Mouse (Mus musculus) thymus, postnatal 25 days (tissue): ENCODE measurements around the gene Hk1.

Experiments used
- DNase-seq: peaks from one replicate; pipeline ENCODE4 v3.0.0; 2022

Hk1 gene

DNA sequence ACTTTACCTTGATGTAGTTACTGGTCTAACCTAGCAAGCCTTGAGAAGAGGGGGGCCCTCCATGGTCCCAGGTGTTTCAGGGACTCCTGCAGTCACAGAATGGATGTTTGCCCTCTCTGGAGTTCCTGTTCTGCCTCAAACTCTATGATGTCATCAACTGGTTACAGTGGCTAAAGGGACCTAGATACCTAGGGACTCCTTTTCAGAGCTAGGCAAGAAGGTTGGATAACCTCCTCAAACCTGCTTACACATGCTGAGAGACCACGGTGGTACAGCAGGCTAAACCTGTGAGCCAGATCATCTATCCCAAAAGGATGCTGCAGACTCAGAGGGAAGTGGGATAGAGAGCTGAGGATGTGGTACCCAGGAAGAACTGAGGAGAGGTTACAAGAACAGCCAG lies at the start of gene Hk1:
Gene Hk1, minus strand, starts transcription at position 101 of the 400 bp plus-strand sequence.
- DNase-seq, result no peak

DNA sequence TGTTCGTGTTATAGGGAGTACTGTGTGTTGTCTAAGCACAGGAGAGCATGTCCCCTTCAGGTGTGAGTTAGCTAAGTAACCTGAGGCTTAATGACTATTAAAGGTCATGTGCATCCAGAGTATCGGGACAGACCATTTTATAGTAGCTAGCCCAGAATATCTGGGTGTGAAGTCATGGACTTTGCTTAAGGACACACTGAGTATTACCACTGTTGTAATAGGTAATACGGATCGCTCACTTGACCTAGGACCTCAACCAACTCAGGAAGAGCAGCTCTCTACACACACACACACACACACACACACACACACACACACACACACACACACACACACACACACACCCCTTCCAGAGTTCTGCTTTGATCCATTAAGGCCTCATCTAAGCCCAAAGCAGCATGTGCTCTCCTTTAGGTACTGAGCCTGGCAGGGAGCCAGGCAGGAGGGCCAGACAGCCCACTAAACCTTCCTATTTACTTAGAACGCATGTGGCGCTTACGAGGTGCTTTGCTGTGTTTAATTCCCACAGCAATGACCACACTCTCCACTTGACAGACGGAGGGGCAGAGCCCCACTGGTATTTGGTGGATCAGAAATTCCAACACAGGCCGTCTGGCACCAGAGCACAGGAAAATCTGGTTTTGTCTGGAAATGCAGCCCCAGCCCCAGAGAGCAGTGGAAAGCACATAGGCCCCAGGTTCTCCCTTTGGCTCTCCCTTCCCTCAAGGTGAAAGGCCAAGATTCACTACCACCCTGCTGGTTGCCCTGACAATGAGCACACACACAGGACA lies 45.6 kb upstream of the Hk1 start:
- no peak for DNase-seq

DNA sequence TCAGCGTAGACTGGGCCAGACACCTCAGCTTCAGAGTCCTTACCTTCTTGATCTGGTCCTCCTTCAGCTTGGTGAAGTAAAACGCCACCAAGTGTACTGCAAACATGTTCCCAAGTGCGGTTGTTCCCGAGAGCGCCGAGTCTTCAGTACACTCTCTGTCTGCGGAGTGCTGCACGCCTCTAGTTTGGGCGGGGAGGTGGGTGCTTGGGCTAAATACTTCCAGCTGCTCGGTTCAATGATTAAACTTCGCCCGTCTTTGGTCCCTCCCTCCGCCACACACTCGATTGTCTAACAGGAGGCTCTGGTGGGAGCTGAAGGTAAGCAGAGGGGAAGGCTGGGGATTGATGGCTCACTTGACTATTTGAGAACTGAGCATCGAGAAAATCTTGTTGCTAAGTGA lies 42.5 kb upstream of the Hk1 start, which contains the start of gene Hkdc1:
Gene Hkdc1, minus strand, starts transcription at position 237 of the 400 bp plus-strand sequence.
- no peak for DNase-seq

DNA sequence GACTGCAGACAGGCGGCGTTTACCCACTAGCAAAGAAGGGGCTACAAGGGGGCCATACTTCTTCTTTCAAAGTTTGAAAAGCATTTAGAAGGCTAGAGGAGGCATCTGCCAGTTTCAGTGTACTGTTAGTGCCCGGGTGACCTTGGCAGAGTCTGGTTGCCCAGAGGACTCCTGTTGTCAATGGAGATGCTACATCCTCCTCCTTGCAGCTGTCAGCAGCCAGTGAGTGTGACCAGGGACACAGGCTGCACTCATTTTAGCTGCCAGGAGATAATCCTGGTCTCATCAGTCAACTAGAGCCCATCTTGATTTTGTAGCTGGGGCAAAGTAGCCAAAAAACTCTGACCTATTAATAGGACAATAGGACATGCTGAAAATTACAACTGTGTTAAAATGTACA lies 41.4 kb upstream of the Hk1 start:
- DNase-seq, result no peak

DNA sequence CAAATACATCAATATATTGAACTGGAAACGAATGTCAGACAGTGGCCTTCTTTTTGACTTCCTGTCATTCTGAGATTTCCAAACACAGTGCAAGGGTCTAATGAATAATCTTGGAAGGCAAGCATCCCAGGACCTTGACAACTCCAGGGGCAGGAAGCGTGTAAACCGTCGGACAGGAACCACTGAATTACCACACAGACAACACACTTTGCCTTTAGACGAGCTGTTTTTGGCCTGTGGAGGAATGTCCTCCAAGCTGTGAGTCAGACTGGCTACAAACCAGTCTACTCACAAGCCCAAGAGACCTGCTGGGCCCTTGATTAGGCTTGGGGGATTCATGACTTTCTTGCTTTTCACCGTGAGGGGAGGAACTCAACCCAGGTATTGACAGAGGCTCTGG lies 40.7 kb upstream of the Hk1 start:
- no peak for DNase-seq

DNA sequence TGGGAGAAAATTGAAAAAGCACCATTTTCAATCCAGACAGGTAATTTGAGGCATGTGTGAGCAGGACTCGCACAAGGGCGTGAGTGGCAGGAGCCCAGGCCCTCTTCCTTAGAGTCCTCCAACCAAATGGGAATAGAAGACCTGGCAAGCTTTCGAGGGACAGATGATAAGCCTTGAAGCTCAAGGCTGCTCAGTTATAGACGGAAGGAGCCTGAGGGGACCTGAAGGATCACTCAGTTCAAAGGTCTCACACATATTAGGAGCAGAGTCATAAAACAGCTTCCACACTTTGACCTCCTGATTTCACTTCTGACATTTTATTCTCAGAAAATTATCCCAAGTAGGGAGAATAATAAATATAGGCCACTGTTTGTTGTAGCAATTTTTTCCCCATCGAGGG lies 39.7 kb upstream of the Hk1 start:
- DNase-seq, result no peak

DNA sequence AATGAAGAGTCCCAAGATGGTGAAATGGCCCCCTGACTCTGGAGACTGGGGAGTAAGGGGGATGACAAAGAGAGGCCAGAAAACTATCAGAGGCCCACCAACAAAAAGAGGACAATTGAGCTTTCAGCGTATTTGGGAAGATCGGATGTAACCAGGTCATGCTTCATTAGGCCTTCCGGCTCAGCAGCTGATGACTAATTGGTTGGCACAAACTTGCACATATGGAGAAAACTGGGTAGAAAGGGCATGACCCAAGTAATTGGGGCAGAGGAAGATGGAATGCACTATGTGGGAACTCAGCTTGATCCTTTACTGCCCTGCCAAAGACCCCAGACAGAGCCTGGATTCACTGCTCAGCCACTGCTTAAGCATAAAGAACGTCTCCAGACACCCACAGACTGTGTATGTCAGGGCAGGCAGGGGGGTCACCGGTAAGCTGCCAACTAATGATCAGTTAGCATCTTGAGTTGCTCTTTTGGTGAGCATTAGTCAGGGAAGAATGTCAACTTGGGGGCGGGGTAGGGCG lies 39.2 kb upstream of the Hk1 start:
- DNase-seq, result no peak

DNA sequence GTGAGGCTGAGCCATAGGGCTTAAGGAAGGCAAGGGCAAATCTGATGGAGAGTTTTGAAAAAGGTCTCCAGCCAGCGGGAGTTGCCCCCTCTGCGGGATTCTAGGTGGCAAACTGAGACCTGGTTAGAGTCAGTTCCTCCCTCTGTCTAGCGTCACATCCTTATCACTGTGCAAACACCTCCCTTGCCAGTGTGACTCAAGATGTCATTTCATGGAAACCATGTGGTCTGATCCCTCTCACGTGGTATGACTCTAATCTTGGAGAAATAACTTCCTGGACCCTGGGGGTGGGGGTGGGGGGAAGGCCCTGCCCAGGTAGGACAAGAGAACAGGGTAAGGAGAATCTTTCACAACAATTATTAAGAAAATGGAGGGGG lies 33.9 kb upstream of the Hk1 start:
- DNase-seq, result no peak

DNA sequence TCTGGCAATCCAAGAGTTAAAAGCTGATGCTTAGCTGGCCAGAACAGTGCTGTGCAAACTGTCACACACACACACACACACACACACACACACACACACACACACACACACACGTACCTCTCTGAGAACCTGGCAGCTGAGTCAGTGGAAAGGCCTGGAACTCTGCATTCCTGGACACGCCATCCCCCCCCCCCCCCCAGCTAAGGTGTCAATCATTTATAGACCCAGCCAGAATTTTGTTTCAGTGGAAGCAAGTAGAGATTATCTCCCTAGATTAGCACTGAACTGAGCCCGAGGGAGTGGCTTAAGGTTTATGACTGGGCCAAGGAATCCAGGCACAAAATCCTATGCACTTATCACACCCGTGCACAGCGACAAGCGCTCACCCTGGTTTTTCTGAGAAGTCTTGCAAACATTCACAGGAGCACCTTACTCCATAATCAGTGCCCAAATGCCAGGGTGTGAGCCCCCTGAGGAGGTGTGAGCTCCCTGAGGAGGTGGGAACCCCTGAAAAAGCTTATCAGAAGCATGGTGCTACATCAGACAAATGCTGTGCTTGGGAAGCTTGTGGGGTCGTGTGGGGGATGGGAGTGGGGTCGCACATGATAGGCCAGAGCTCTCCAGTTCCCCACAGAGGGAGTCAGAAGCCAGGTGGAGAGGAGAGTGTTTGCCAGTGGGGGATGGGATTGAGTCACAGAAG lies 33.3 kb upstream of the Hk1 start:
- DNase-seq, result no peak

DNA sequence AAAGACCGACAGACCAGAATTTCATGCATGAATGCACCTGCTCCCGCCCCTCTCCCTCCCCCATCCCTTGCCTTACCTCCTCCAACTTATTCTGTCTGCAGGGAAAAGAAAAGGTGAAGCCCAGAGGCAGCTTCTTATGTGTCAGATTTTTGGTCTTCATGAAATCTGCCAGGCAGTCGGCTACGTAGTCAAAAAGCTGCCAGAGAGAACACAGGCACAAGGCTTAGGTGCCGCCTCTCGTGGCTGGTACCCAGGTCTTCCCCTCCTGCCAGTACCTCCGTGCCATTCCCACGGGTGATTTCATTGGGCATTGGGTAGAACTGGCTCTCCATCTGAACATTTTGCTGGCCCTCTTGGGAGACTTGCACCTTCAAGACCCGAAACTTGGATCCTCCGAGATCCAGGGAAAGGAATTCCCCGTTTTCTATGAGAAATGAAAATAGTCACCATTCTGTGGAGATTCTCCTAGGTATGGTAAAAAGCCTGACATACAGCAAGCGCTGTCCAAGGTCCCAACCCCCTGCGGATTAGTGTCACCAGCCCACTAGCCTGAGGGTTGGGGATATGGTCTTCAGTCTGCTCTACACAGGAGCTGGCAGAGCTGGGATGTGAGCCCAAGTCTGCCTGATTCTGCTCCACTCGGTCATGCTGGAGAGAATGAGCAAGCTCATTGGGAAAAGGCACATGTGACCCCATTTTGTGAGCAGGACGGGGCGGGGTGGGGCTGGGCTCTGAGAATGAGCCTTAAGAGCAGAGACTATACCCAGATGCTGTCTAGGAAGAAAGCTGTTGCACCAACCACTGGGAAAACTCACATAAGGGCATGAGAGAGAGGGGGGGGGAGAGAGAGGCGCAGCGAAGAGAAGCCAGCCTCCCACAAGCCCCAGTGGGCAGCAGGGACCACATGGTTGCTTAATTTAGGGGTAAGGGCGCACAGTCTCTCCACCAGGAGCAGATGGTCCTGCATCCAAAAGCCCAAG lies 32.0 kb upstream of the Hk1 start:
- DNase-seq, result no peak

DNA sequence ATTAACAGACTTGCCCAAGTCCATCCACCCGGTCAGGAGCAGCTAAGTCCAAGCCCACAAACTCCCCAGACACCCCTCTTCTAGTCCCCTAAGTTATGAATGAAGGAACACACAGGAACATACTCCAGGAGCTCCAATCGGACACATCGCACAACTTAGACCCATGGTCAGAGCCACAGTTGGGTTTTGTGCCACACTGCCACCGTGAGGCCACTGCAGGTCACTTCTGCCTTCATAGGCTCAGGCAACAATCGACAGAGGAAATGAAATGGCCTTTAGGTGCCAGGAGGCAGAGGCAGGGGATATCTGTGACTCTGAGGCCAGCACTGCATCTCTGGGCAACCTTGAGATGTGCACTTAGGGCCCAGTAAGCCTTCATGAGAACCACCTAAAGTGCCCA lies 31.2 kb upstream of the Hk1 start:
- peak; percentile 61 for DNase-seq

DNA sequence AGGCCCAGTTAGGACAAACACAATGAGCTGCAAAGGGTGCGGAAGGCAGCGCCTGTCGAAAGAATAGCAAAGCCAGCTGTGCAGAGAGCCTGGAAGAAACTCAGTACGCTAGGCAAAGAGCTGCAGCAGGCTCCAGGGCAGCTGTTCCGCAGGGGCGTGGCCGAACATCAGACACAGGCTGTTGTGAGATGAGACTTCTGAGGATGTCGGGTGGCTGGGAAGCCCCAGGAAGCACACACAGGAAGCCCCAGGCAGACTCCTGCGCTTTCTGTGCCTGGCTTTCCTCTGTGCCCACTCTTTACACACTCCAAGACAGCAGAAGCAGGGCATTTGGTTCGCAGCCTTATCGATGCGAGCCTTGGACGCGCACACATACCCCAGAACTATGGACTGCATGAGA lies 25.2 kb upstream of the Hk1 start:
- DNase-seq, result peak; percentile 69

DNA sequence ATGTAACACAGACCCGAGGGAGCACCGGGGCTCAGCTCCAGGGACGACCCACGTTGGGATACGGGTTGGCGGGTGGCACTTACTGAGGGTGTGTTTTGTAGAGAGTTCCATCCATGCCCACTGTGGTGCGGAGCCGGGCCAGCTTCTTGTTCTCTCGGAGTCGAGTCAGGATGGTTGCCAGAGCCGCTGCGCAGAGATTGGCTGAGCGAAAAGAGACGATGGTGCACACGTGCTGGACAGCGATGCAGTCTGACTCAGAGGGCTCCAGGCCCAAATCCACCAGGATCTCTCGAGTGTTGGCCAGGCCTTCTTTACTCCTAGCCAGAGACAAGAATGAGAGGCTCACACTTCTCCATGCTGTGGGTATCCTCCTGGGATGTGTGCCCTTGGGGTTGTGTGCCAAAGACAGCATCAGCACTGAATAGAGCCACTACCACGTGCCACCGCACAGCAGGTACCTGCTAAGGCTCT lies 22.0 kb upstream of the Hk1 start:
- no peak for DNase-seq

DNA sequence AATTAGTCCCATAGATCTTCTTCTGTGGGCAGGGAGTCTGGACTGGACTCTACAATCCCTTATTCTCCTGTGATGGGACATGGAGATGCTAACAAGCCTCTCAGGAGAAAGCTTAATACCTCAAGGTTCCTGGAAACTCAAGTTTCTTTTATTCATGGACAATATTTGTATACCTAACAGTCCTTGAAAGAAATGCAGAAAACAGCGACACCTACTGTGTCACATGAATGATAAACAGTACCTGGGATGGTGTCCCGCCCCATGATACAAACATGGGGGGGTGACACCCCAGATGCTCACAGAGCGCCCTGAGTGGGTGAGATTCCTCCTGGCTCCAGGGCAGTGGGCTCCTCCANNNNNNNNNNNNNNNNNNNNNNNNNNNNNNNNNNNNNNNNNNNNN lies 3.3 kb upstream of the Hk1 start:
- no peak for DNase-seq

DNA sequence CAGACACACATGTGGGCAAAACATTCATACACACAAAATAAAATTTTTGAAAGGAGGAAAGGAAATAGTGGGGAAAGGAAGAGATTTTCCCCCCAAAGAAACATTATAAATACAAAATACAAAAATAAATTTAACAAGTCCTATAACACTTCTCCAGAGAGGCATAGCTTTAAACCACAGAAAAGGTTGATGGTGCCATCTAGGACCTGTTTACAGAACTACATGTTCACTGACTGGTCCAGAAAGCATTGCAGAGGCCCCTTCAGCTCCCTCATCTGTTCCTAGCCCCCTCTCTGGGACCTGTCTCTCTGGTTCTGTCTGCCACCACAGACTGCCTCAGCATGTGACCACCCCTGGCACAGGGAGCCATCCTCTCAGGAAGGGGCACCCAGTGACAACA lies 1.2 kb upstream of the Hk1 start:
- no peak for DNase-seq

DNA sequence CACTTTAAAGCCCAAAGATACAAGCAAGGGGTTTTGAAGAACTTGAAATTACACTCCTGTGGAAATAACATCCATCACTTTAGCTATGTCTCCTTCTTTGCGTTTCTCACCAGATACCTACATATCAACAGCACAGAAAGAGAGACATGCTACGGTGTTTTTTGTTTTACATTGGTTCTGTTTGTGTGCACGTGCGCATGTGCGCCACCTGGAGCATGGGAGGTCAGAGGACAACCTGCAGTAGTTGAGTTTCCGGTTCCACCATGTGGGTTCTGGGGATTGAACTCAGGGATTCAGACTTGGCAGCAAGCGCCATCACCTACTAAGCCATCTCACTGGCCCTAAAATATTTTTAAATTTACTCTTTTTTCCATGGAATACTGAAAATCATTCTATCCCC lies 20.9 kb downstream of the Hk1 start:
- DNase-seq, result peak; percentile 21

DNA sequence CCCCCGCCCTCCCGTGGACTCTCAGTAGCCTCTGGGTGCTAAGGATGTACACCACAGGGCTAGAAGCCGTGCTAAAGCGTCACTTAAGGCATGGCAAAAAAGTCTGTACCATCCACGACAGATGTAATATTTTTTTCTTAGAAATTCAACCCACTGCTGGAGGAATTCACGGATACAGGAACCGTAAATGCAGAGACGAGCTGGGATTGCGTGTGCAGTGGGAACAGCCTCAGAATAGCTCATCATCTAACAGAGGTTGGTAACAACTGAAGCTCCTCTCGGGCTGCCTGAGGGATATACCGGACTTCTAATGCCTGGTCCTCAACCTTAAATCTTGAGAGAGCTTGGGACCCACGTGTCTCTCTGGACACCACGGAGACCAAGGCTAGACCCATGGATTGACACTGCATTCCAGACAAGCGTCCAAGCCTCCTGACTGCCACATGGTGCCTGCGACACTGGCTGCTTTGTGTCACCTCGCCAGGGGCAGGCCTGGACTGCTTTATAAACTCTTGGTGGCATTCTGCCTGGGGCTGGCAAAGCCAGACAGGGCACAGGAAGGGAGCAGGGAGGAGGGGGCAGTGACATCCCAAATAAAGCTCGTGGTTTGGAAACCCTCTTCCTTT lies 23.5 kb downstream of the Hk1 start:
- no peak for DNase-seq

DNA sequence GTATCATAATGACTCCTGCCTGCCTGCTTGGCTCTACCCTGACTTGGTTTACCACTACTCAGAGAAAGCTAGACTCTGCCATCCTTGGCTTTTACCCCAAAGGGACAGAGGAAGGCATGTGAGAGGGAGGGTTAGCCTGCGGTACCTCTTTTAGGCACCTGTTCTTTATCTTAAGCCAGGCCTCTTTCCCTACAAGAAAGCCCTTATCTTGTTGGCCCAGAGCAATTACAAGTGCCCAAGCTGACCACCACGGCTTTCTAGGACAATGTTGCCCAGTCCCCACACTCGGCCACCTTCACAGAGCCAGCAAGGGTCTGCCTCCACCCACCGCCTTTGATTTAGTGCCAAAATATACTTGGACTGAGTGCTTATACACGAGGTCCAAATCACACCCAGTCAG lies 34.6 kb downstream of the Hk1 start:
- DNase-seq, result no peak

DNA sequence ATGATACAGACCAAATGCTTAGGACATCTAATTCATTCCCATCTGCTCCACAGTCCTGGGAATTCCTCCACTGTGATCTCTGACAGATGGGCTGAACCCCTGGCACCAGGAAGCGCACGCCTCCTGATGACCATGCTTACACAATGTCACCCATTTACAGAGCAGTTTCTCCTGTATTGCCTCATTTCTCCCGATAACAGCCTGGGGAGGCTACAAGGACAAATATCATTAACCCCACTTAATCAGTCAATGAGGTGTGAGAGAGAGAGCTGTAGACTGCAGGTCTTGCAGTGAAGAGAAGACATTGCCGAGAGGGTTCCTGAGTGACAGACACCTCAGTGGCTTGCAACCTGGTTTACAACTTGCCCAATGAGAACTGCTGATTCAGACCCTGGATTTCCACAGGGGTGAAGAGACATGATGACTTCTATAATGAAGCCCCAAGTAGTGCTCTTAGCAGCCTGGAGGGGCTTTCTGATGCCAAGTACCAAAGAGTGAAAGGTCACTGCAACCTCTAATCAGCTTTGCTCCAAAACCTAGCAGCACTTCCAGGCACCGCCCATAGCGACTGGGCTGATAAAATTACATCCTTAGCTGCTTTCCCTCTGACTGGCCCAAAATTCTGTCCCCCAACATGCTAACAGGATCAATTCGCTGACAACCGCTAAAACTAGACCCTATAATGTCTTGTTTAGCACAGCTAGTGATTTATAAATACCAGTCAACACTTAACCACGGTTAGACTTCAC lies 35.5 kb downstream of the Hk1 start:
- DNase-seq, result no peak

DNA sequence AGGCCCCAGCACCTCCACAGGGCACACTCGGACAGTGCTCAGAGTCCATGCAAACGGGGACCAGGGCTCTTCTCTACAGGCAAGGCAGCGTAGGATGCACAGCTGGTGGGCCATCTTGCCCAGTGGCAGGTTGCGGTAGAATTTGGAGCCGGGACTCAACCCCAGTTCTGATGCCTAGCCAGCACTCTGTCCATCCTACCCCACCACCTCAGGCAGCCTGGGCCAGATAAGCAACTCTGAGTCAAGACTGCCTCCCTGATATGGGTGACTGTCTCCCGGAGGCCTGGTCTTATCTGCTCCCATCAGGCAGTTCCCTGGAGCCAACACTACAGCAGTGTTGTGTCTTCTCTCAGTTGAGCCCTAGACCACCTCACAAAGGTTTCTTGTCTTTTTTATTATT lies 37.2 kb downstream of the Hk1 start:
- DNase-seq, result no peak

DNA sequence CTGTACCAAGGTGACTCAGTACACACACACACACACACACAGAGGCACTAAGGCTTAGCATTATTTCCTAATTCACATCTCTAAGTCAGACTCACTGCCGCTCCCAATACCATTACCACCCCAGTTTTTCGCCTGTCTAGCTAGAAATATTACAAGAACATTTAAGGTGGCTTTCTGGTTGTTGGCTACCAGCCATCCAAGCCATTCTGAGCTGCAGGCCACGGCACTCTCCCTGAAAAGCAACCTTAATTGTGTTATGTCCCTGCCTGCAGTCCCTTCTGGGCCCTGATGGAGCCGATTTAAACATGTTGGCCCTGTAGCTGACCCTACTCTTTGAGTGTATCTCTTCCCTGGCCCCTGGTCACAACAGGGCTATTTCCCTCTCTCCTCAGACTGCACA lies 37.8 kb downstream of the Hk1 start:
- DNase-seq, result no peak

DNA sequence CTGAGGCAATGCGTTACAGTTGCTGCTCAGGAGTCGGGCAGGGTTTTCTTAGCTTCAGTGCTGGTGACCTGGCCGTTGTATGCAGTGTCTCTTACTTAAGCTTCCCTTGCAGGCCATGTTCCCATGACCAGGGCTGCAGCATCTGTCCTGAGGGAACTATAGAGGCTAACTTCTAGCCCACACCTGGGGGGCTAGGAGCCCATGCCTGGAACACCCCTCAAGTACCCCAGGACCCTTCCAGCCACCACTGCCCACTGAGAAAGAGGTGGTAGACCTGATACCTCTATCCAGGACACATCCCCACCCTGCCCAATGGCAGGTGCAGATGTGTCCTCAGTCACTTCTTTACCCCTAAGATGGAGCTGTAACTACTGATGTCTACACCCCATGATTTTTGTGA lies 38.7 kb downstream of the Hk1 start:
- DNase-seq, result no peak
